17 mouse cellular contexts compared by ENCODE assay signal in genomic region chr9:61064714-61065305, GRCm38 (mm10).
DNase-seq lines count a peak whose midpoint lies in the region; ATAC-seq and TF ChIP-seq lines count a peak whose summit lies in the region.
"Had no signal": no experiment of that assay in that cellular context is flagged by ENCODE, and none has a peak within 500 bp of the region (broad histone marks: within the 10 kb centered on the region; RNA-seq: fewer than 3 reads in every experiment).

No protein-coding gene starts in this region.

- no peaks in the 10 kb centered on the region for H3K27me3 ChIP-seq in intestine, embryonic 16.5 days (replicated peaks; ENCODE audit: control insufficient read depth, insufficient read depth, low read length)
- no peaks in the 10 kb centered on the region for H3K27me3 ChIP-seq in intestine, embryonic 15.5 days (replicated peaks)
- peaks cover 5% of the 10 kb centered on the region for H3K27me3 ChIP-seq in lung, embryonic 16.5 days (ENCODE audit: control insufficient read depth, insufficient read depth, low read depth, low read length)
- H3K27me3 ChIP-seq in intestine, postnatal 0 days (replicated peaks; ENCODE audit: control insufficient read depth, insufficient read depth, low read length) = no peaks in the 10 kb centered on the region
- H3K27me3 ChIP-seq: hindbrain, embryonic 15.5 days had no signal

- no peaks in the 10 kb centered on the region for H3K9me3 ChIP-seq in intestine, embryonic 16.5 days (ENCODE audit: control insufficient read depth, low read length)
- no peaks in the 10 kb centered on the region for H3K9me3 ChIP-seq in intestine, embryonic 15.5 days
- H3K9me3 ChIP-seq in lung, embryonic 16.5 days (ENCODE audit: control insufficient read depth, low read length) = peaks cover under 1% of the 10 kb centered on the region; the same call in 1 of the 2 replicates
- no peaks in the 10 kb centered on the region for H3K9me3 ChIP-seq in intestine, postnatal 0 days (ENCODE audit: control insufficient read depth)
- H3K9me3 ChIP-seq: hindbrain, embryonic 15.5 days had no signal

- no peaks in the 10 kb centered on the region for H3K36me3 ChIP-seq in intestine, embryonic 16.5 days (ENCODE audit: control insufficient read depth, insufficient read depth, low read length)
- H3K36me3 ChIP-seq in intestine, embryonic 15.5 days = no peaks in the 10 kb centered on the region
- no peaks in the 10 kb centered on the region for H3K36me3 ChIP-seq in lung, embryonic 16.5 days (ENCODE audit: control insufficient read depth, insufficient read depth, low read length)
- no peaks in the 10 kb centered on the region for H3K36me3 ChIP-seq in intestine, postnatal 0 days (ENCODE audit: control insufficient read depth, insufficient read depth)
- H3K36me3 ChIP-seq: forebrain, embryonic 12.5 days; hindbrain, embryonic 15.5 days; limb, embryonic 13.5 days had no signal

- no peak for TF ChIP-seq CTCF in intestine, postnatal 0 days (IDR thresholded peaks at IDR 0.05; ENCODE audit: low read depth)

- no peak for DNase-seq in lung, postnatal 25 days (ENCODE audit: low spot score)
- peak; percentile 63 for DNase-seq in adipocyte (ENCODE audit: low spot score)
- DNase-seq in cerebellum, postnatal 4 days (ENCODE audit: low spot score in 2 of 2) = no peak
- DNase-seq: adrenal gland, adult 8-10 months; cerebellum, postnatal 10 days; gastrocnemius, postnatal 25 days; right cerebral cortex, adult 18-20 months; thymus, adult 2 months had no signal

- 47% methylated on average over 8 of the region's 8 CpGs for WGBS in intestine, embryonic 16.5 days
- whole genome bisulfite sequencing in intestine, embryonic 15.5 days = 43% methylated on average over 8 of the region's 8 CpGs
- WGBS in lung, embryonic 16.5 days = 28% methylated on average over 8 of the region's 8 CpGs
- 50% methylated on average over 8 of the region's 8 CpGs for WGBS in intestine, postnatal 0 days

- no peak overlapping the region for H3K27ac ChIP-seq in intestine, embryonic 16.5 days (ENCODE audit: low read length)
- no peak overlapping the region for H3K27ac ChIP-seq in intestine, embryonic 15.5 days
- no peak overlapping the region for H3K27ac ChIP-seq in lung, embryonic 16.5 days (ENCODE audit: low read length)
- no peak overlapping the region for H3K27ac ChIP-seq in intestine, postnatal 0 days (ENCODE audit: low read depth, low read length)
- H3K27ac ChIP-seq: forebrain, embryonic 12.5 days; hindbrain, embryonic 15.5 days; limb, embryonic 13.5 days; liver, embryonic 14.5 days had no signal

- H3K4me1 ChIP-seq in intestine, embryonic 16.5 days (ENCODE audit: control insufficient read depth, insufficient read depth, low read length) = no peaks in the 10 kb centered on the region
- peaks cover 1% of the 10 kb centered on the region; the same call in 1 of the 2 replicates for H3K4me1 ChIP-seq in intestine, embryonic 15.5 days (replicated peaks)
- H3K4me1 ChIP-seq in lung, embryonic 16.5 days (replicated peaks; ENCODE audit: control insufficient read depth, insufficient read depth, low read length) = peaks cover 2% of the 10 kb centered on the region; the same call in 1 of the 2 replicates
- H3K4me1 ChIP-seq in intestine, postnatal 0 days (replicated peaks; ENCODE audit: control insufficient read depth, insufficient read depth, low read length) = no peaks in the 10 kb centered on the region

- 0 out of 2 replicates have a peak, but pooled peaks have one; percentile 28 for ATAC-seq in intestine, embryonic 16.5 days
- no peak; the same call in 1 of the 2 replicates for ATAC-seq in intestine, embryonic 15.5 days
- peak; percentile 64; the same call in 1 of the 2 replicates for ATAC-seq in lung, embryonic 16.5 days (ENCODE audit: low read depth)
- 0 out of 2 replicates have a peak, but pooled peaks have one; percentile 41 for ATAC-seq in intestine, postnatal 0 days

- no peak overlapping the region for H3K9ac ChIP-seq in intestine, embryonic 16.5 days (ENCODE audit: low read depth, low read length)
- H3K9ac ChIP-seq in intestine, embryonic 15.5 days = no peak overlapping the region
- no peak overlapping the region for H3K9ac ChIP-seq in lung, embryonic 16.5 days (ENCODE audit: low read length)
- H3K9ac ChIP-seq in intestine, postnatal 0 days (ENCODE audit: low read depth, low read length) = no peak overlapping the region
- H3K9ac ChIP-seq: forebrain, embryonic 12.5 days; hindbrain, embryonic 15.5 days; limb, embryonic 13.5 days; liver, embryonic 14.5 days had no signal

- no peak overlapping the region for H3K4me2 ChIP-seq in intestine, embryonic 16.5 days (ENCODE audit: low read depth, low read length)
- no peak overlapping the region for H3K4me2 ChIP-seq in intestine, embryonic 15.5 days (replicated peaks)
- no peak overlapping the region for H3K4me2 ChIP-seq in lung, embryonic 16.5 days (ENCODE audit: low read depth, low read length)
- no peak overlapping the region for H3K4me2 ChIP-seq in intestine, postnatal 0 days (replicated peaks; ENCODE audit: low read depth)
- H3K4me2 ChIP-seq: forebrain, embryonic 12.5 days; hindbrain, embryonic 15.5 days; limb, embryonic 13.5 days had no signal

- no peak overlapping the region for H3K4me3 ChIP-seq in intestine, embryonic 16.5 days (ENCODE audit: low read length)
- no peak overlapping the region for H3K4me3 ChIP-seq in intestine, embryonic 15.5 days (replicated peaks)
- H3K4me3 ChIP-seq in lung, embryonic 16.5 days (ENCODE audit: low read length) = no peak overlapping the region
- no peak overlapping the region for H3K4me3 ChIP-seq in intestine, postnatal 0 days (ENCODE audit: low read depth, low read length)
- H3K4me3 ChIP-seq: forebrain, embryonic 12.5 days; hindbrain, embryonic 15.5 days; limb, embryonic 13.5 days; megakaryocyte, embryonic 14.5 days had no signal
